Mouse (Mus musculus) neutrophil, adult 59 days (primary cell): ENCODE measurements around the gene 9030025P20Rik. TPM values are rescaled to one million over a fixed set of nuclear protein-coding genes. Genes with fewer than 3 reads are reported as not detected.

ENCODE experiments used
- total RNA-seq, 2 experiments: library from RNA; stranded (reverse); gene quantifications; 1 replicate in 1 of 2; 2 replicates in 1 of 2; pipeline ENCODE4 v1.2.4; 2023

Gene 9030025P20Rik
- 10 to 100 TPM; 16.9 to 21.3 TPM for total RNA-seq

GRCm38 (mm10) chr17:14978362-14979038 is at the start of gene 9030025P20Rik, which contains the start of gene Gm3417:
Gene 9030025P20Rik, plus strand, starts transcription at chr17:14978468.
Gene Gm3417, minus strand, starts transcription at chr17:14978790.

GRCm38 (mm10) chr17:14943009-14943728 is 35.1 kb upstream of the 9030025P20Rik start, which contains the start of the genes Wdr27 and 1600012H06Rik:
Gene Wdr27, minus strand, starts transcription at chr17:14943158.
Gene 1600012H06Rik, plus strand, starts transcription at chr17:14943184.

GRCm38 (mm10) chr17:14960951-14961556 is 17.2 kb upstream of the 9030025P20Rik start, which contains the start of gene Phf10:
Gene Phf10, minus strand, starts transcription at chr17:14961273.

GRCm38 (mm10) chr17:15009706-15010413 is 31.6 kb downstream of the 9030025P20Rik start, which contains the start of gene Gm3435:
Gene Gm3435, plus strand, starts transcription at chr17:15010176.

Other genes with a start within 250 kb of the 9030025P20Rik start
- under 1 TPM in 1 of 2 experiments, not detected in 1; 0.67 TPM for gene Wdr27, start 35.3 kb upstream of the 9030025P20Rik start, total RNA-seq
- gene 1600012H06Rik, start 35.3 kb upstream of the 9030025P20Rik start, total RNA-seq, result 10 to 100 TPM; 19.9 to 20.8 TPM
- gene Phf10, start 17.2 kb upstream of the 9030025P20Rik start, total RNA-seq, result 10 to 100 TPM; 48.1 to 48.5 TPM
- gene Gm3417, start 322 bp downstream of the 9030025P20Rik start, total RNA-seq, result not detected
- gene Gm3435, start 31.7 kb downstream of the 9030025P20Rik start, total RNA-seq, result 1 to 10 TPM; 3.0 to 9.3 TPM
- 100 to 1,000 TPM; 116 to 120 TPM for gene Ermard, start 62.7 kb downstream of the 9030025P20Rik start, total RNA-seq
- 1 to 10 TPM in 1 of 2 experiments, under 1 TPM in 1; 1.00 to 1.0 TPM for gene Tcte3, start 63.0 kb downstream of the 9030025P20Rik start, total RNA-seq
- 1 to 10 TPM; 4.7 to 6.7 TPM for gene Gm3448, start 63.1 kb downstream of the 9030025P20Rik start, total RNA-seq